Mouse (Mus musculus) midbrain, postnatal 0 days (tissue): ENCODE results near the gene H2-DMa. TPM values are rescaled to one million over a fixed set of nuclear protein-coding genes. Genes with fewer than 3 reads are reported as not detected.
A peak's percentile ranks its signal among the peaks of the same experiment; 100 is the strongest.

Experiments used
- ATAC-seq: fragments of 200-750 bp; cut with Nextera tagmentation; 2 replicates; pipeline ENCODE4 v1.8.0; 2017; ENCODE audit warnings: moderate number of reproducible peaks, mild to moderate bottlenecking, moderate TSS enrichment, moderate library complexity; ENCODE audit not compliant: low FRiP score
- DNase-seq: peaks from one replicate; pipeline ENCODE4 v3.0.0-alpha.2; 2015; ENCODE audit warnings: low spot score
- H3K27ac ChIP-seq: fragments of 300-500 bp; sonication (generic); 2 replicates; pipeline ENCODE4 v1.5.1; 2014; ENCODE audit warnings: low read depth, mild to moderate bottlenecking, low read length, mixed read lengths
- H3K27me3 ChIP-seq: fragments of 300-500 bp; sonication (generic); 2 replicates; pipeline ENCODE4 v1.6.1; 2014; ENCODE audit warnings: low read length, control low read depth, mixed read lengths; ENCODE audit not compliant: insufficient read depth
- H3K36me3 ChIP-seq: fragments of 300-500 bp; sonication (generic); 2 replicates; pipeline ENCODE4 v1.6.1; 2014; ENCODE audit warnings: low read length, control low read depth, mixed read lengths; ENCODE audit not compliant: insufficient read depth
- H3K4me1 ChIP-seq: fragments of 300-500 bp; sonication (generic); 2 replicates; pipeline ENCODE4 v1.6.1; 2014; ENCODE audit warnings: mild to moderate bottlenecking, control low read depth, antibody characterized with exemption, low read length, mixed read lengths; ENCODE audit not compliant: insufficient read depth
- H3K4me2 ChIP-seq: fragments of 300-500 bp; sonication (generic); 2 replicates; pipeline ENCODE4 v1.6.1; 2014; ENCODE audit warnings: low read depth, mild to moderate bottlenecking, low read length, mixed read lengths; ENCODE audit not compliant: poor library complexity, severe bottlenecking
- H3K4me3 ChIP-seq: fragments of 300-500 bp; sonication (generic); 2 replicates; pipeline ENCODE4 v1.5.1; 2014; ENCODE audit warnings: low read depth, mild to moderate bottlenecking, low read length, moderate library complexity
- H3K9ac ChIP-seq: fragments of 300-500 bp; sonication (generic); replicated peaks from 2 replicates; pipeline ENCODE4 v1.6.1; 2014; ENCODE audit warnings: mild to moderate bottlenecking, low read length, moderate library complexity, mixed read lengths; ENCODE audit not compliant: poor library complexity, severe bottlenecking
- H3K9me3 ChIP-seq: fragments of 300-500 bp; sonication (generic); 2 replicates; pipeline ENCODE4 v1.6.1; 2016; ENCODE audit warnings: low read length, control low read depth
- CTCF ChIP-seq: IDR thresholded peaks from 2 replicates; pipeline ENCODE4 v1.5.1; 2016; ENCODE audit warnings: antibody characterized with exemption, mild to moderate bottlenecking
- WGBS: fragments of 180-500 bp; shearing (Covaris S2); extraction: QIAGEN DNeasy Blood & Tissue Kit; methylation state at CpG from one replicate; pipeline ENCODE4 v1.1.7; 2014; 5-methylcytosine and 5-hydroxymethylcytosine counted together
- polyA plus RNA-seq: library from polyadenylated mRNA; unstranded; fragments of >200 nt; fragmentation: Nextera tagmentation; extraction: Ambion mirVana; gene quantifications from 2 replicates; pipeline ENCODE4 v1.2.1, GENCODE M21; 2015
- total RNA-seq: library from RNA; depleted of rRNA; stranded (reverse); fragments of >200 nt; gene quantifications from 2 replicates; pipeline ENCODE4 v1.2.3, GENCODE M21; 2014

H2-DMa gene
- total and polyA plus RNA-seq, 2 experiments from 2014 or later: 23.8 to 26.1 TPM

DNA sequence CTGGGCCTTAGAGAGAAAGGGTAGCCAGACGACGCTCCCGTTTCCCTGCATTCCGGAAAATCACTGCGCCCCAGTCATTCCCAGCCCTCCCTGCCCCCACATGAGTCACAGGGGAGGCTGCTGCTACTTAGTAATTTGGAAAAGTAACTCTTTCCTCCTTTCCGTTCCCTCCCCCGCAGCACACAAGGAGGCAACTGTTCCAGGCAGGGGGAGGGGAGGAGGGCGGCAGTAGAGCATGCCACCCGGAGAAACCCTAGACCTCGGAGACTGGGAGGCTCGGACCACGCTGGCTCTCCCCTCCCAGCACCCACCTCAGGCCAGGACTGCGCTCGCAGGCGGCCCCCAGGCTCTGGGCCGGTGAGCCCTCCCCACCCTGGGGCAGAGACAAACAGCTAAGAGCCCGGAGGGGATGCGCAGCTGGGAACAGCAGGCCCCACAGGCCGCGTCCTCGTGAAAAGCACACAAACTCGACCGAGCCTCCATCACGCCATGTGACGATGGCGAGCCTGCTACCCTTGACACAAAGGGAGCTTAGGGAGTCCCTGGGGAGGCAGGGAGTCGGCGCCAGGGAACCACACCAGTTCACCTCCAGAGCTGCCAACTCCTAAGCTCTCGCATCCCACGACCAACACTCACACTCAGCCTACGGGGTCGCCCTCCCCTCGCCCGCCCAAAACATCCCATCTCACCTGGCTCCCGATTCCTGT lies 2.0 kb downstream of the H2-DMa start:
- Histone ChIP-seq H3K4me1 (peaks cover 7% of the 10 kb centered on the region), H3K27me3 (no peaks in the 10 kb centered on the region), H3K36me3 (peaks cover 6% of the 10 kb centered on the region), H3K9me3 (no peaks in the 10 kb centered on the region), H3K4me2 (peak overlapping the region; percentile 86), H3K27ac (peak overlapping the region; percentile 100), H3K4me3 (peak overlapping the region; percentile 77), H3K9ac (peak overlapping the region; percentile 93)
- DNase-seq (peak; percentile 88), ATAC-seq (peak; percentile 12; the same call in 1 of the 2 replicates)
- no peak for TF ChIP-seq CTCF
- under 1% methylated on average over 34 of the region's 35 CpGs for WGBS

DNA sequence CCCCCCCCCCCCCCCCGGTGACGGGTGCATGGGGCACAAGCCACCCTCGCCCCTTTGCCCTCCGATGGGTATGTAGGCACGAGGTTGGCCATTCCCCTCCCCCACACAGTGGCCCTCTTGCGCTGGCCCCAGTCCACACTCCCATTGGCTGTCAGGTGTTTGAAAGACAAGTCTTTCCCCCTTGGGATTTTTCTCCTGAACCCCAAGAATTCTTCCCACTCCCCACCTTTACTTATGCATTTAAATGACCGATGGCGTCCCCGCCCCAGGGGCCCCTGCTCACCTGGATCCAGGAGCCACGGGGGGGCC lies 2.5 kb downstream of the H2-DMa start:
- peak overlapping the region; percentile 100 for H3K27ac ChIP-seq
- WGBS: 3% methylated on average over 8 of the region's 10 CpGs
- no peaks in the 10 kb centered on the region for H3K27me3 ChIP-seq
- no peak for TF ChIP-seq CTCF
- H3K36me3 ChIP-seq: peaks cover under 1% of the 10 kb centered on the region; the same call in 1 of the 2 replicates
- no peaks in the 10 kb centered on the region for H3K9me3 ChIP-seq
- peak overlapping the region; percentile 93 for H3K9ac ChIP-seq
- peak overlapping the region; percentile 77 for H3K4me3 ChIP-seq
- peak overlapping the region; percentile 86 for H3K4me2 ChIP-seq
- DNase-seq: peak; percentile 73
- peak; percentile 22; the same call in 1 of the 2 replicates for ATAC-seq
- H3K4me1 ChIP-seq: peaks cover 7% of the 10 kb centered on the region

DNA sequence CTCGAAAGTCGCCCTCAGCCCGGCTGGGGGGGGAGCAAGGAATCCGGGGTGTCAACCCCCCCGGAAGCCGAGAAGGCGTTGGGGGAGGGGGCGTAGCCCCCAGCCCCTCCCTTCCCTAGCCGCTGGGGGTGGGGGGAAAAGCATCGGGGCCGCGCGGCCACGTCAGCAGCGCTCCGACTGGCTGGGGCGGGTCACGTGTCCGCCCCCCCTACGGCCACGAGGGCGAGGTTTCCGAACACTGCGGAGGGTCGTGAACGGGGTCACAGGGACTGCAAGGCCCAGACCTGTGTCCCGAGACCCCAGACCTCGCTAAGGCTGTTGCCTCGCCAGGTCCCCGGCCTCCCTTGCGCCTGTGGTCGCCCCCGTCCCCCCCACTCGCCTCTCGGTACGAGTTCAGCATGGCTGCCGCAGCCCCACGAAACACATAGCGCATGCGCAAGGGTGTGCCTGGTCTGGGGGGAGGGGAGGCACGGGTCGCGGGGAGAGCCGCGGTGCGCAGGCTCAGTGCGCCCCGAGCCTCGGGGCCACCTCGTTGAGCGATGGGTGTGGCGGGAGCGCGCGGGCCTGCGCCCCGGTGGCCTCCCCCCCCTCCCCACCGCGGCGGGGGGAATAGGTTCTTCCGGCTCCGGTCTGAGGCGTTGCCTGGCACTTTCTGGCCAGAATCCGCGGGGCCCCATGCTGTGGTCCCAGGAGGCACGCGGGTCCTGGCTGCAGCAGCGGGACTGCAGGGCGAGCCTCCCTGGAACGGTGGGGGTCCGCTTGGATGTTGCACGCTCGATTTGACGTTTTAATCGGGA lies 3.0 kb downstream of the H2-DMa start, which contains the start of gene Brd2:
Gene Brd2, minus strand, starts transcription at position 447 of the 797 bp plus-strand sequence.
- H3K36me3 ChIP-seq: no peaks in the 10 kb centered on the region
- DNase-seq: peak; percentile 97
- H3K9ac ChIP-seq: peak within 1 kb of the TSS; percentile 93
- peak within 1 kb of the TSS; percentile 86 for H3K4me2 ChIP-seq
- WGBS: under 1% methylated on average over 58 of the region's 75 CpGs
- H3K9me3 ChIP-seq: no peaks in the 10 kb centered on the region
- H3K4me1 ChIP-seq: peaks cover 7% of the 10 kb centered on the region
- no peaks in the 10 kb centered on the region for H3K27me3 ChIP-seq
- peak; percentile 53 for ATAC-seq
- peak; percentile 29; the same call in 1 of the 2 replicates for TF ChIP-seq CTCF
- H3K4me3 ChIP-seq: peak within 1 kb of the TSS; percentile 77
- H3K27ac ChIP-seq: peak within 1 kb of the TSS; percentile 100

DNA sequence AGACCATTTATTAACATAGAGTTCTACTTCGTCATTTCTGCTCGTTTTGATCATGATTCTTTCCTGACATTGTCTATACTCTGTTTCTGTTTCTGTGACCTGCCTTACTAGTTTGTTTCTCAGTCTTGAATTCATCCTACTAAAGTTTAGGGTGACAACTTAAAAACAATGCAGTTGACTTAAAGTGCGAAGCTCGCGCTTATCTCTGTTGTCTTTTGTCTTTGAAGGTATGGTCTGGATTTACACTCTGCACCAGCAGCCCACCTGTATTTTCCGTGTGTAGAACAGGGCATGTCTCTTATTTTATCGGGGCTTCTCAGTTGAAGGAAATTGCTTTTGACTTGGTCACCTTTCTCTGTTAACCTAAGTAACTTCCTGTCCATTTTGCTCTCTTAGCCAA lies 3.8 kb downstream of the H2-DMa start:
- Histone ChIP-seq H3K4me3 (peak overlapping the region; percentile 77), H3K4me1 (peaks cover 7% of the 10 kb centered on the region), H3K4me2 (peak overlapping the region; percentile 86), H3K36me3 (no peaks in the 10 kb centered on the region), H3K27ac (peak overlapping the region; percentile 100; the same call in 1 of the 2 replicates), H3K27me3 (no peaks in the 10 kb centered on the region), H3K9me3 (no peaks in the 10 kb centered on the region), H3K9ac (peak overlapping the region; percentile 93)
- TF ChIP-seq CTCF: no peak
- WGBS: 2% methylated on average over 7 of the region's 7 CpGs
- DNase-seq: no peak
- ATAC-seq: no peak

DNA sequence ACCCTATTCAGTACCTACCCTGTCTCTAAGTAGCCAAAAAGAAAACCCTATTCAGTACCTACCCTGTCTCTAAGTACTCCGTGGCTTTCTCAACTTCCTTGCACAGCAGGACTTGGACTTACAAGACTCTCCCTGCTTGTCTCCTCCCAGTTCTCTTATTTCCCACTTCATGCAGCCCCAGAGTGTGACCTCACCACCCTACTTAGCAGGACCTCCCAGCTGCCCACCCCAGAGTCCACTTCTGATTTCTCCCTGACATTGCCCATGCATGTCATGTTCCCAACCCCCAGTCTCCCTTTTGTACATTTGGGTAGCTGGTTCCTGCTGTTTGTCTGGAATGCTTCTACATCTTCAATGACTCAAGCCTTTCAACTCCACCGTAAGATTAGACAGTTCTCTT lies 4.2 kb downstream of the H2-DMa start:
- no peak for ATAC-seq
- Histone ChIP-seq H3K27me3 (no peaks in the 10 kb centered on the region), H3K4me3 (peak overlapping the region; percentile 77), H3K4me1 (peaks cover 7% of the 10 kb centered on the region), H3K4me2 (peak overlapping the region; percentile 86), H3K27ac (peak overlapping the region; percentile 100; the same call in 1 of the 2 replicates), H3K9me3 (no peaks in the 10 kb centered on the region), H3K9ac (peak overlapping the region; percentile 93; the same call in 1 of the 2 replicates), H3K36me3 (no peaks in the 10 kb centered on the region)
- no peak for TF ChIP-seq CTCF
- WGBS: 4% methylated on average over 2 of the region's 2 CpGs
- DNase-seq: no peak

DNA sequence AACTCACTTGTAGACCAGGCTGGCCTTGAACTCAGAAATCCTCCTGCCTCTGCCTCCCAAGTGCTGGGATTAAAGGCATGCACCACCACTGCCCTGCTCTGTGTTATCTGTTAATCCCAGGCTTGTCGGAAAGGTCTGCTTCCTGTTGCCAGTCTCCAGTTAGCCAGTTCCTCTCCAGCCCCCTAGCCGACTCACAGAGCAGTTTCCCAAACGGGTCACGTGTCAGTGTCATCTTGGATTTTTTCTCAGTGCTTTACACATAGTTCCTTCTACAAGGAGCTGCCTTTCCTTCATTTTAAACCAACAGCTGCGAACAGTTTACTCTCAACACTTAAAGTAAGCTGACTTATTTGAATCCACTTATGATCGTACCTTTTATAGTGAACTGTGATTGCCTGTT lies 5.3 kb downstream of the H2-DMa start:
- no peak for DNase-seq
- H3K4me1 ChIP-seq: peaks cover 9% of the 10 kb centered on the region
- H3K27me3 ChIP-seq: no peaks in the 10 kb centered on the region
- no peak overlapping the region for H3K9ac ChIP-seq
- H3K9me3 ChIP-seq: no peaks in the 10 kb centered on the region
- ATAC-seq: no peak
- no peak for TF ChIP-seq CTCF
- no peaks in the 10 kb centered on the region for H3K36me3 ChIP-seq
- H3K4me3 ChIP-seq: no peak overlapping the region
- H3K27ac ChIP-seq: no peak overlapping the region
- 84% methylated on average over 6 of the region's 6 CpGs for WGBS
- H3K4me2 ChIP-seq: no peak overlapping the region
